Mouse (Mus musculus) adrenal gland, postnatal 14 days (tissue): ENCODE data around the gene Bicra. TPM values are rescaled to one million over a fixed set of nuclear protein-coding genes. Genes with fewer than 3 reads are reported as not detected.
A peak's percentile ranks its signal among the peaks of the same experiment; 100 is the strongest.

Source experiments
- DNase-seq: peaks from one replicate; pipeline ENCODE4 v3.0.0; 2021; ENCODE audit warnings: mixed read lengths
- long read RNA-seq, 2 experiments: library from polyadenylated mRNA; stranded (forward); transcript quantifications; one replicate each; pipeline ENCODE4 v2.0.0; 2021
- total RNA-seq: library from RNA; stranded (reverse); gene quantifications from 2 replicates; pipeline ENCODE4 v1.2.3, GENCODE M21; 2021

Gene Bicra
- total RNA-seq, result 16.1 and 16.7 TPM in 2 replicates
- long read RNA-seq, experiment 1, partial matches to known transcripts, result 0 of 2 reads
- long read RNA-seq, experiment 1, other reads (novel, unspliced or antisense), result 2 of 2 reads
- long read RNA-seq, experiment 2, partial matches to known transcripts, result 1 of 3 reads
- long read RNA-seq, experiment 2, other reads (novel, unspliced or antisense), result 2 of 3 reads

GRCm38 (mm10) chr7:16047338-16048146 is at the start of gene Bicra:
Bicra (minus strand) TSS chr7:16047921.
- peak; percentile 95 for DNase-seq

GRCm38 (mm10) chr7:16094592-16094991 is 46.9 kb upstream of the Bicra start:
- DNase-seq, result no peak

DNA sequence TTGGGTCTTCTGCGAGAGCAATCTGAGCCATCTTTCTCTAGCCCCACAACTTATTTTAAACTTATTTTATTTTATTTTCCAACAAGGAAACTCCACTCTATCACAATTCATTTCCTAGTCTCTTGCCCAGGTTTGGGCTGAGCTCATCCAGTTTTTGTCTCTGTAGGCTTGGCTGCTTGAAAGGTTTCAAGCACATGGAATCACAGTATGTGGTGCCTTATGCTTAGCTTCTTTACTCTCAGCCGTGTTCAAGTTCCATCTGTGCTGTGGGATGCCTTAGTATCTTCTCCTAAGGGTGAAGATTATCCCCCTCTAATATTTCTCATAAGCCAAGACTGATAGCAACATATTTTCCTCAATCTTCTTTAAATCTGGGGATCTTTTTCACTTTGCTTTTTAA is 39.9 kb upstream of the Bicra start:
- no peak for DNase-seq

DNA sequence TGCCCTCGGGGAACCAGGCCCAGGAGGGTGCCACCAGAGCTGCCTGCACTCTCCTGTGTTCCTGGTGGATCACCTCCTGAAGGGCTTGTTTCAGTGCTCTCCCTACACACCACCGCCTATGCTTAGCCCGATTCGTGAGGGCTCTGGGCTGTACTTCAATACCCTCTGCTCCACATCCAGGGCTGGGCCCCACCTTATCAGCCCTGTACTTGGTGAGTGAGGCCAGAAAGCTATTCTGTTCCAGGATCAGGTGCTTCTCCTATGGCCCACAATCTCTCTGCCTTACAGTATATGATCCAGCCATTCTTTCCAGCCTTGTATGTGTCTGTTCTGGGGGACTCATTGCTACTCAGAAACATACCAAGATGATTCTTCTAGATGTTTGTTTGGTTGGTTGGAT is 35.6 kb upstream of the Bicra start:
- no peak for DNase-seq

DNA sequence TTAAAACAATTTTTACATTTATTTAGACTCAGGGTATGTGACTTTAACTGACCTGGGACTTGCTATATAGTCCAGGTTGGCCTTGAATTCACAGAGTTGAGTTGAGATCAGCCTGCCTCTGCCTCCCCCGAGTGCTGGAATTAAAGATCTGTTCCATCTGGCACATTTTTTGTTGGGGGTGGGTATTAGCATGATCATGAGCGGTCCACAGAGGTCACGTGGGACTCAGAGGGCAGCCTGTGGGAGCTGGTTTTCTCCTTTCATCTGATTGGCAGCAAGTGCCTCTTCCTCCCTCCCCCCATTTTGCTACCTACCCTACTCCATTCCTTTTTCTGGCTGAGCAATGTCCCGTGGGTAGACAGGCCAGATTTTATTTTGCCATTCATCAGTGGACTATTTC is 32.9 kb upstream of the Bicra start:
- DNase-seq, result no peak

- no peak for DNase-seq
These were observed 32.2 kb upstream of the Bicra start for GRCm38 (mm10) chr7:16079947-16080346.

GRCm38 (mm10) chr7:16071906-16072305 is 24.2 kb upstream of the Bicra start:
- DNase-seq, result no peak

GRCm38 (mm10) chr7:16070846-16071245 is 23.1 kb upstream of the Bicra start:
- DNase-seq, result no peak

DNA sequence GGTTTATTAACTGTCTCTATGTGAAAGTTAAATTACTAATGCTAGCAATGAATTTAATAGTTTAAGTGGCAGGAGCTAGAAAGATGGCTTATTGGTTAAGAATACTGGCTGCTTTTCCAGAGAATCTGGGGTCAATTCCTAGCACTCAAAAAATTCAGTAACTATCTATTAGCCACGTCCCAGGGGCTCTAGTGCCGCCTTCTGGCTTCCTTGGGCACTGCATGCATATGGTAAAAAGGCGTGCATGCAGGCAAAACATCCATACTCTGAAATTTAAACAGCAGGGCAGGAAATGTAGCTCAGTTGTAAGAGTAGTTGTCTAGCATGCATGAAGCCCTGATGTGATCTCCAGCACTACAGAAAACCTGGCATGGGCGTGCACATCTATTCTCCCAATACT is 15.8 kb upstream of the Bicra start:
- no peak for DNase-seq

GRCm38 (mm10) chr7:16062099-16062420 is 14.3 kb upstream of the Bicra start:
- no peak for DNase-seq

DNA sequence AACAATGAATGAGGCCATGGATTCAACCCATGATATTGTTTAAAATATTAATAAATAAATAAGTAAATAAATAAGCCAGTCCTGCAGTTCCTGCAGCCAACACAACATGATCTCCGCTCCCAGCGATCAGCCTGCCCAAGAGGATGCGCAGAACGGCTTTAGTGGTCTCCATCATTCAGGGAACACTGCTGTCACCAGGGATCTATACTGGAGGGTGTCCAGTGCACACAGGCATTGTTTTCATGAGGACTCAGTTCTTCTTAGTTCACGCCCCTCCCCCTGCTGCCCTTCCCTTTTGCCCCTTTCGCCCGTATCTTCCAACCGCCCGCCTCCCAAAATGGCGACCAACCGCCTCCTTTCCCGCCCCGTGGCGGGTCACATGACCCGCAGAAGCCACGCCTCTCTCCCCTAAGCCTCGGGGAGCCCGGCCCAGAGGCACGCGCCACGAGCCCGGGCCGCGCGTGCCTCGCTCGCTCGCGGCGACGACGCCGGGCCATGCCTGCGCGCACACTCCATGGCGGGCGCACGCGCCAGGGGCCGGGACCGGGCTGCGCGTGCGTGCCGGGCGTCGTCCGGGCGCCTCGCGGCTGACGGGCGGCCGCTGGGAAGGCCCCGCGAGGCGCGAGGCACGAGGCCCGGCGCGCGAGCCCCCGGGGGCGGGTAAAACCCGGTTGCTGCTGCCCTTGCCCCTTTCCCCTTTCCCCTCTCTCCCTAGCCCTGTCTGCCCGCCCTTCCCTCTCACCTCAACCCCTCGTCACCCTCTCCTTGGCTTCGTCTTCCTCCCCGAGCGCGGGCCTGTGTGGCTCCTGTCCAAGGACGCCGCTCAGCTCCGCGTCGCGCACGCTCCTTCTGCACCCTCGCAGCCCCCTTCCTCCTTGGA is 13.7 kb upstream of the Bicra start, which contains the start of gene Zfp541:
Gene Zfp541 (plus strand): TSS at position 596 of the 880 bp plus-strand sequence.
- DNase-seq, result no peak

GRCm38 (mm10) chr7:16057136-16057534 is 9.4 kb upstream of the Bicra start:
- peak; percentile 10 for DNase-seq

GRCm38 (mm10) chr7:16056459-16057135 is 8.9 kb upstream of the Bicra start:
- peak; percentile 70 for DNase-seq

DNA sequence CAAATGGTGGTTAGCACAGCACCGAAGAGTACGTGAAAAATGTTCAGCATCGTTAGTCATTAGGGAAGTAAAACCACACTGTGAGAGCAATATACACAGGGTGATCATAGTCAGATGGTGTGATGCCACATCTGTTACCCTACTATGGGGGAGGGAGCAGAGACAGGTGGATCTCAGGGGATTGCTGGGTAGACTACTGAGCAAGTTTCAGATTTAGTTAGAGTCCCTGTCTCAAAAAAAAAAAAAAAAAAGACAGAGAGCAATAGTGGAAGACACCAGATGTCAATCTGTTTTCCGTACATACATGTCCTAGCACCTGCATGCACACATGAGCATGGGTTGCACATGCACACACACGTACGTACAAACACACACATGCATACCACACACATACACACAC is 7.9 kb upstream of the Bicra start:
- no peak for DNase-seq

DNA sequence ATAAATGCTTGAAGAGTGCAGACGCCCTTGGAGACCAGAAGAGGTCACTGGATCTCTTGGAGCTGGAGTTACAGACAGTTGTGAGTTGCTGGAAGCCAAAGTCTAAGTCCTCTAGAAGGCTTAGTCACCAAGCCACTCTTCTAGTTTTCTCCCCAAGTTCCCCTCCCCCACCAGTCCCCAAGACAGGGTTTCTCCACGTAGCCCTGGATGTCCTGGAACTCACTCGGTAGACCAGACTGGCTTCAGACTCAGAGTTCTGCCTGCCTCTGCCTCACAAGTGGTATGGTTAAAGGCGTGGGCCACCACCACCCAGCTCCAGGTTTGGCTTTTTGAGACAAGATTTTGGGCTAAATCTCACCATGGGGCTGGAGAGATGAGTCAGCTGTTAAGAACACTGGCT is 7.2 kb upstream of the Bicra start:
- DNase-seq, result no peak

- DNase-seq, result peak; percentile 13
These were observed 5.4 kb upstream of the Bicra start for GRCm38 (mm10) chr7:16053105-16053504.

GRCm38 (mm10) chr7:16052684-16053083 is 5.0 kb upstream of the Bicra start:
- DNase-seq, result peak; percentile 97

DNA sequence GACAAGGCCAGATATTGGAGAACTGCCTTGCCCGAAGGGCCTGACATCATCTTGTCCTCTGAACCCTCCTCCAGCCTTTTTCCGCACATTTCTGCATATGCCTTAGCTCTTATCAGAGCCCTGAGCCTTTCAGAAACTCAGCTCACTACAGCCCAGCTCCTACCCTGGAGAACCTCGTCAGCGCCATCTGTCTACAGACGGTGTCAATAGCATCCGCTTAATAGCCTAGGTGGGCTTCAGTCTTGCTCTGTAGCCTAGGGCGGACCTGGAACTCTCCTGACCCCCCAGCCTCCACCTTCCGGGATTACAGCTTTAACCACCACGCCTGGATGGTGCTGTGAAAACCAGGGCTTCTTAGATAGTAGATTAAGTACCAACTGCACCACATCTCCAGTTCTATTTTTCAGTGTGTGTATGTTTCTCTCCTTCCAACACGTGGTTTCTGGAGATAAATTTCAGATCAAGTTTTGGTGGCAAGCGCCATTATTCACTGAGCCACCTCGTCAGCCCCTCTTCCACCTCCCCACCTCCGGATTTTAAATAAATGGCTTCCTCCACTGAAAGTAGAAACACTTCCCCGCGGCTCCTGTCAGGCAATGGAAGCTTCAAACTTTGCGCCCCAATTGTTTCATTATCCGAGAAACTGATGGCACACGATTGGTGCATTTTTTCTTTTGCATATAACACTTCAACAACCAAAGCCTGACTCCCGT is 4.3 kb upstream of the Bicra start:
- peak; percentile 89 for DNase-seq

DNA sequence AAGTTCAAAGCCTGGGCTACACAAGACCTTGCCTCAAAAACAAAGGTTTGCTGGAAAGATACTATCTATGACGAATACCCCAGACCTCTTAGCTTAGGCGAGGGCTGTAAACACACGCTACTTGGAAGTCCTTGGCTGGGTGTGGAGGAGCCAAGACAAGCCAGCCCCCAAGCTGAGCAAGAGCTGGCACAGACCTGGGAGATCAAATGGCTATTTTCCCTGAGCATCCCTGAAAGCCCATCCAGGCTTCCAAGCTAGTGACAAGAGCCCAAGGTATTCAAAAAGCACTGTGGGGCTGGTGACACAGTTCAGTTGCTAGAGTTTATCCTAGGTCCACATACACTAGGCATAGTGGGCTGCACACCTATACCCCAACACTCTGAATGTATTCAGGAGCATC is 2.9 kb upstream of the Bicra start:
- DNase-seq, result no peak

DNA sequence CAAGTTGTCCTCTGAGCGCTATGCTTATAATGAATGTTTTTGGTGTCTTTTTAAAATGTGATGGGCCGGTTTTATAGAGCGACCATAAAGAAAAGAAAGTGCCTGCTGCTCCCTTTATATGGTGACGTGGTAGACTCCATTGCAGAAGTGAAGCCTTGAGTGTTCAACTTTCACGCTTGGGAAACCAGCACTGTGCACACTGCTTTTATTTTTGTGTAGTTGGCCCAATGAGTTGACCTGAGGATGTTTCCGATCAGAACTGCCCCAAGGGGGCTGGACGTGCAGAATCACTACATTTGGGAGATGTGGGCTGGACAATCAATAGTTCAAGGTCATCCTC is 1.8 kb upstream of the Bicra start:
- DNase-seq, result no peak

DNA sequence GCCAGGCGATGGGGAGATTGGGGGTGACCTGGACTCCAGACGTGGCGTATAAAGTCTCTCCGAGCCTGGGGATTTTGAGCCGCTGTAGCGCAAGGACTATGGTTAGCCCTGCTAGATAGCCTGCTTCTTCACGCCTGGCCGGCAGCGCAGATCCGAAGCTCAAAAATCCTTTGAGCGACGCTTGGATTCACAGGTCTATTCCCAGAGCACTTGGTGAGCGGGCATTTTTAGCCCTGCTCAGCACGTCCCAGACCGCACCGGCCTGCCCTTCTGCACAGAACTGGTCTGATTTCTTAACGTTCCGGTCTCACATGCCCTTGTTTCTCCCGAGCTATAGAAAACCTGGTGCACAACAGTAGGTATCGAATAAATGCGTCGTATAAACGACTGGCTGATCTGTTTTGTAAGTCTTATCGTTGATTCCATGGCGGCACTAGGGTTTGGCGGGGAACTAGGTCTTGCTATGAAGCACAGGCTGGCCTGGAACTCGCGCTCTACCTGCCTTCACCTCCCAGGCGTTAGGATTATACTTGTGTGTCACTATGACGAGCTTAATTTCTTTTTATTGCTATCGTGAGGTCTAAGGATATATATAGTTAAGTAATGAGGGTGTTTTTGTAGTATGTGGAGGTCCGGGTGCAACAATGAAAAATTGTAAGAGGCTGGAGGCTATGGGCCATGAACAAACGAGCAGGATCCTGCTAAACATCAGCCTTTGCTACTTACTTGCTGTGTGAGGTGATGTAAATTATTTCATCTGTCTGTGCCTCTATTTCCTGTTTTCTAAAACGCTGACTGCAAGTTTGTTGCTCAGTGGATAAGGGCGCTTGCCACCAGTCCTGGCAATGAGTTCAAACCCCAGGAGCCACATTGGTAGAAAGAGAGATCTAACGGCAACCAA is 1.2 kb upstream of the Bicra start:
- no peak for DNase-seq
